Mouse (Mus musculus): ENCODE results near the gene Bcl9.

GRCm38 (mm10) chr3:97313431-97313830 is 15.7 kb upstream of the Bcl9 start:
- TF ChIP-seq CTCF (IDR thresholded peaks at IDR 0.05): no peak
- no peak for TF ChIP-seq POLR2A (IDR thresholded peaks at IDR 0.05; ENCODE audit: insufficient read depth, low read depth, low read length)

All from heart, adult 2 months (tissue).